Mouse (Mus musculus) inflammation-experienced regulatory T-cells, adult 16 weeks (primary cell): ENCODE data around the gene Zdhhc8. TPM values are rescaled to one million over a fixed set of nuclear protein-coding genes. Genes with fewer than 3 reads are reported as not detected.

ENCODE experiments used
- polyA plus RNA-seq: library from polyadenylated mRNA; unstranded; fragments of 100-300 nt; shearing (Covaris generic); gene quantifications from one replicate; pipeline ENCODE4 v1.2.1, GENCODE M21; 2017

The Zdhhc8 gene
- polyA plus RNA-seq, result 2.0 TPM

DNA sequence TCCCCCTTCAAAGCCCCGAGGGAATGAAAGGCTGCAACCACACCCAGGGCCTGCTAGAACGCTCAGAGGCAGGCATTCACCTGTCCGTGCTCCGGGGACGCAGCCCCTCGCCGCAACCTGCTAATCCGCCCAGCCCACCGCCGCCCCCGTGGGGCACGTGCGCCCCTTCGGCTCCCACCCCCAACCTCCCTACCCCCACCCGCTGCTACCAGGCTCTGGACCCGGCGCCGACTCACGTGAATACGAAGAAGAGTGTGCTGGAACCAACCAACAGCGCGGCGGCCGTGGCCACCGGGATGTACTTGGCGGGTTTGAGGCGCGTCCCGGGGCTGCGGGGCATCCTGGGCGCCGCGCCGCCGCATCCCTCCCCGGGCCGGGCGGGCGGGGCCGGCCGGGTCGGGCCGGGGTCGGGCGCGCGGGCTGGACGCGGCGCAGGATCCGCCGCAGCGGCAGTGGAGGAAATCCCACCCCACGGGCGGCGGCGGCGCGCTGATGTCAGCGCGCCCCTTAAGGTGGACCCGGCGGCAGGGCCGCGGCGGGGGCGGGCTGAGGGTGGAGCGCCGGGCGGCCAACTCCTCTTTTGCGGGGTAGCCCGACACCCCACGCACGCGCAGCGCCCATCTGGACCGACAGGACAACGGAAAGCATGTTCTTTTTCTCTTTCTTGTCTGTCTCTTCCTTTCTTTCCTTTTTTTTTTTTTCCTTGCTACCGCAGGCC lies at the start of gene Zdhhc8:
Gene Zdhhc8 (minus strand): TSS at position 466 of the 718 bp plus-strand sequence.

DNA sequence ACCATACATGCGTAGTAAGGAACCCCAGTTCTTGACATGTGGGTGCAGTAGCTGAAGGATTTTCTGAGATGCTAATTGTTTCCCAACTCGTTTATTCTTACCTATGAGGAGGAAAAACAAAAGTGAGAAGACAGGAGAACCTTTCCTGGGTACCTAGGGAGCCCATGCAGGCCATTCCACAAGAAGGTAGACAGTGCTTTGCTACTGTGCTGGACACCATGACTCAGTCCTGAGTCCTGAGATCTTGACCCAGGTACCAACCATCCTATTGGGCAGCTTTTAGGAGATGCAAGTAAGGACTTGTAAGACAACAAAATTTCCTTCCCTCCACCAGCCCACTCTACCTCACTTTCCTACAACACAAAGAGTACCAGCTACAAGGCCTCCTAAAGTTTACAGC lies 23.3 kb upstream of the Zdhhc8 start, which contains the start of gene Gm49776:
Gene Gm49776 (minus strand): TSS at position 101 of the 400 bp plus-strand sequence.

DNA sequence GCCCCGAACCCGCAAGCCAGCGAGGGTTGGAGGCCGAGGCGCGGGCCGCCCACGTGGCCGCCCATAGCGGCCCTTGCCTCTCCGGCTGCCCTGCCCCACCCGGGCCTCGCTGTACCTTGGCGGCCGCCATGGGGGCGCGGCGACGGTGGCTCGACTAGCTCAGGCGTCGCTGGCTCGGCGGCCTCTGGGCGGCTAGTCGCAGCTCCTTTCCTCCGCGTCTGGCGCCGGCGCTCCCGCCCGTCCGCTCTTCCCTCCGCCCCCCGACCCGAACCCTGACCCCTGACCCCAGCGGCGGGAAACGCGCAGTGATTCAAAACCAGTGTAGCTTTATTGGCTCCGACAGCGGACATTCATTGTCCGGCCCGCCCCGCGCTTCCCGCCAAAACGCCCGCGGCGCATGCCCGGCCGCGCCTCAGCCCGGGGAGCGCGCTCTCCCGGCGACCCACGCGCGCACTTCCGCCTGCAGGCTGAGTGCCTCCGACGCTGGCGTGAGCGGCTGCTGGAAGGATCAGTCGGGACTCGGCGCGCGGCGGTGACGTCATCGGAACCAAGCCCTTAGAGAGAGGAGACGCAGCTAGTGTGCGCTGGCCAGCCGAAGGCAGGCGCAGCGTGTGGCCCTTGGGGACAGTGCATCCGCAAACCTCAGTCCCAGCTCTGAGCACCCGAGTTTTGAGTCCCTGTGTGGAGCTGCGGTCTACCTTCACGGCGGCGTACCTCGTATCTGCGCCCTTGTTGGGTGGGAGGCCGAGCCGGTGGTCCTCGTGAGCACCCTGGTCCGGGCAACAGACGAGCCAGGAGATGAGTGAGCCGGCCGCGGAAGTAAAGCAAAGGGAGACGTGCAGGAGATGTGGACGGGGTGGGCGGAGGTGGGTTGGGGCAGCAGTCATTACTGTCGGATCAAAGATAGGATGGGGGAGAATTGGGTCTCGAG lies 13.8 kb upstream of the Zdhhc8 start, which contains the start of the genes Trmt2a and Ranbp1:
Gene Trmt2a (plus strand): TSS at position 247 of the 931 bp plus-strand sequence.
Gene Ranbp1 (minus strand): TSS at position 300 of the 931 bp plus-strand sequence.

DNA sequence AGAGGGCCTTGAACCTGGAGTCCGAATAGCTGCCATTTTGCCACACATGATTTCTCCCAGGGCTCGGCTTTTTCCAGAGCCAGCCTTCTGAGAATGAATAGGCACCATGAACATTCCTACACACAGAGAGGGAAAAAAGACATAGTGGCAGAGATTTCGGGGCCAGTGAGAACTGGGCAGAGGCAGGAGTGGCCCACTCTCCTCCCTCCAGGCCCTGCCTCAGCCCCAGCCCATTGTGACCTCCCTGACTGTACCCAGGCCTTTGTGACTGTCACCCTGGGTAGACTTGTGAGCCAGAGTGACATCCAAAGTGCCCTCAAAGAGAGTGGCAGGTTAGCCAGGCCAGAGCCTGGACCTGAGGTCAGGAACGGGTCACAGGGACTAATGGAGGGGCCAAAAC lies 17.4 kb downstream of the Zdhhc8 start, which contains the start of gene Ccdc188:
Gene Ccdc188 (plus strand): TSS at position 301 of the 400 bp plus-strand sequence.

Other genes starting within 250 kb of the Zdhhc8 start
- 40.5 TPM for gene Dgcr6, start 182.3 kb downstream of the Zdhhc8 start, polyA plus RNA-seq
- gene Prodh, start 144.9 kb downstream of the Zdhhc8 start, polyA plus RNA-seq, result 8.2 TPM
- not detected for gene Rtn4r, start 107.5 kb downstream of the Zdhhc8 start, polyA plus RNA-seq
- gene Ccdc188, start 17.3 kb downstream of the Zdhhc8 start, polyA plus RNA-seq, result not detected
- 125 TPM for gene Trmt2a, start 13.5 kb upstream of the Zdhhc8 start, polyA plus RNA-seq
- gene Ranbp1, start 13.6 kb upstream of the Zdhhc8 start, polyA plus RNA-seq, result 200 TPM
- not detected for gene Gm49776, start 23.2 kb upstream of the Zdhhc8 start, polyA plus RNA-seq
- 30.0 TPM for gene Dgcr8, start 54.1 kb upstream of the Zdhhc8 start, polyA plus RNA-seq
- gene Tango2, start 113.0 kb upstream of the Zdhhc8 start, polyA plus RNA-seq, result 61.0 TPM
- 2.4 TPM for gene Arvcf, start 113.0 kb upstream of the Zdhhc8 start, polyA plus RNA-seq
- 31.1 TPM for gene Txnrd2, start 191.2 kb upstream of the Zdhhc8 start, polyA plus RNA-seq
- gene Comt, start 191.7 kb upstream of the Zdhhc8 start, polyA plus RNA-seq, result 74.7 TPM